Mouse (Mus musculus) liver, embryonic 16.5 days (tissue): ENCODE measurements around the gene Obox1. TPM values are rescaled to one million over a fixed set of nuclear protein-coding genes. Genes with fewer than 3 reads are reported as not detected.
"Not testable (repeated sequence)": the region's sequence is repeated elsewhere in the genome, so short reads cannot be mapped to it uniquely, and the experiment has no call there.

Source experiments
- ATAC-seq: fragments of 200-750 bp; cut with Nextera tagmentation; 2 replicates; pipeline ENCODE4 v1.8.0; 2017; ENCODE audit warnings: low read depth, mild to moderate bottlenecking, moderate number of reproducible peaks, moderate library complexity
- H3K27ac ChIP-seq: fragments of 300-500 bp; sonication (generic); 2 replicates; pipeline ENCODE4 v1.5.1; 2014; ENCODE audit warnings: mild to moderate bottlenecking, low read length
- H3K27me3 ChIP-seq: fragments of 300-500 bp; sonication (generic); 2 replicates; pipeline ENCODE4 v1.6.1; 2014; ENCODE audit warnings: low read depth, low read length, mixed read lengths; ENCODE audit not compliant: control insufficient read depth, insufficient read depth
- H3K36me3 ChIP-seq: fragments of 300-500 bp; sonication (generic); 2 replicates; pipeline ENCODE4 v1.6.1; 2014; ENCODE audit warnings: mild to moderate bottlenecking; ENCODE audit not compliant: control insufficient read depth, insufficient read depth
- H3K4me1 ChIP-seq: fragments of 300-500 bp; sonication (generic); 2 replicates; pipeline ENCODE4 v1.6.1; 2014; ENCODE audit warnings: low read depth, low read length, mixed read lengths; ENCODE audit not compliant: control insufficient read depth
- H3K4me2 ChIP-seq: fragments of 300-500 bp; sonication (generic); 2 replicates; pipeline ENCODE4 v1.6.1; 2014; ENCODE audit warnings: low read depth, low read length, mixed read lengths
- H3K4me3 ChIP-seq: fragments of 300-500 bp; sonication (generic); 2 replicates; pipeline ENCODE4 v1.5.1; 2014; ENCODE audit warnings: low read depth, mild to moderate bottlenecking, low read length
- H3K9ac ChIP-seq: fragments of 300-500 bp; sonication (generic); 2 replicates; pipeline ENCODE4 v1.6.1; 2014; ENCODE audit warnings: low read depth, low read length
- H3K9me3 ChIP-seq: fragments of 300-500 bp; sonication (generic); replicated peaks from 2 replicates; pipeline ENCODE4 v1.6.1; 2016; ENCODE audit warnings: low read length; ENCODE audit not compliant: control insufficient read depth
- WGBS: fragments of 180-500 bp; shearing (Covaris S2); extraction: QIAGEN DNeasy Blood & Tissue Kit; methylation state at CpG from one replicate; pipeline ENCODE4 v1.1.7; 2014; ENCODE audit not compliant: insufficient replicate concordance; 5-methylcytosine and 5-hydroxymethylcytosine counted together
- polyA plus RNA-seq: library from polyadenylated mRNA; unstranded; fragments of >200 nt; fragmentation: Nextera tagmentation; extraction: Ambion mirVana; gene quantifications from 2 replicates; pipeline ENCODE4 v1.2.1, GENCODE M21; 2015

Obox1 gene
- polyA plus RNA-seq: not detected in 2 replicates

DNA sequence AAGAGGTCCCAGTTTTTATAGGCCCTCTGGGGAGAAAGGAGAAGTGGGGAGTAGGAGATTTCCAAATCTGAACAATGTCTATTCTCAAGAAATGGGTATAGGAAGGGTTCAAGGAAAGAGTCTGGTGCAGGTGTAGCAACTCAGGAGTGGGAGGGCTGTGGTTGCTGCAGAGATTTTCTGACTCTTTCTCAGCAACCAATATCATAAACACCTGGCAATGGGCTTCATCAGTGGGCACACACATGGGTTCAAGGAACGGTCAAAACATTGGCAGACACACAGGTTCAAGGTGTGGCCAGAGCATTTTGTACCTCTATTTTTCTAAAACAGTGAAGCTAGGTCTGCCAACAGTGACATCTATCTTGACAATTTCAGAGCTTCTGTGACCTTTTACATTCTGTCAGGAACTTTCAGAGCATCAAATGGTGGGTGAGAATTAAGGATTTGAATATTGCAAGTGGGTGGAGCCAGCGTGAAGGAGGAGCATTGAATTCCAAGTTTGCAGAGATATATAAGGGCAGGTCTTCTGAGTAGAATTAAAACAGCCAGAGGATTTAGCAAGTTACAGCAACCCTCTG is at the start of gene Obox1, which contains the start of gene Obox2:
Gene Obox1 (plus strand): TSS at position 528 of the 578 bp plus-strand sequence.
Gene Obox2 (plus strand): TSS at position 301 of the 578 bp plus-strand sequence.
- H3K9ac ChIP-seq, H3K4me1 ChIP-seq, ATAC-seq, H3K36me3 ChIP-seq, H3K27ac ChIP-seq, H3K27me3 ChIP-seq, H3K4me2 ChIP-seq, H3K4me3 ChIP-seq, H3K9me3 ChIP-seq: not testable (repeated sequence)
- no CpG with 5 or more reads among the region's 2 CpGs for WGBS

GRCm38 (mm10) chr7:15399147-15399874 is 10.6 kb downstream of the Obox1 start:
- not testable (repeated sequence) for H3K4me1 ChIP-seq, H3K9ac ChIP-seq, H3K9me3 ChIP-seq, H3K27me3 ChIP-seq, H3K36me3 ChIP-seq, H3K27ac ChIP-seq, H3K4me3 ChIP-seq, ATAC-seq, H3K4me2 ChIP-seq
- WGBS: 35% methylated on average over 3 of the region's 3 CpGs

- not testable (repeated sequence) for H3K4me1 ChIP-seq, H3K4me3 ChIP-seq, ATAC-seq, H3K27me3 ChIP-seq, H3K36me3 ChIP-seq, H3K27ac ChIP-seq, H3K4me2 ChIP-seq, H3K9ac ChIP-seq, H3K9me3 ChIP-seq
- 64% methylated on average over 10 of the region's 10 CpGs for WGBS
Measured at GRCm38 (mm10) chr7:15406816-15407215, 18.1 kb downstream of the Obox1 start.

GRCm38 (mm10) chr7:15418046-15418445 is 29.3 kb downstream of the Obox1 start:
- H3K4me3 ChIP-seq, H3K9ac ChIP-seq, H3K27me3 ChIP-seq, H3K27ac ChIP-seq, ATAC-seq, H3K36me3 ChIP-seq, H3K9me3 ChIP-seq, H3K4me2 ChIP-seq, H3K4me1 ChIP-seq: not testable (repeated sequence)
- 55% methylated on average over 8 of the region's 9 CpGs for WGBS

DNA sequence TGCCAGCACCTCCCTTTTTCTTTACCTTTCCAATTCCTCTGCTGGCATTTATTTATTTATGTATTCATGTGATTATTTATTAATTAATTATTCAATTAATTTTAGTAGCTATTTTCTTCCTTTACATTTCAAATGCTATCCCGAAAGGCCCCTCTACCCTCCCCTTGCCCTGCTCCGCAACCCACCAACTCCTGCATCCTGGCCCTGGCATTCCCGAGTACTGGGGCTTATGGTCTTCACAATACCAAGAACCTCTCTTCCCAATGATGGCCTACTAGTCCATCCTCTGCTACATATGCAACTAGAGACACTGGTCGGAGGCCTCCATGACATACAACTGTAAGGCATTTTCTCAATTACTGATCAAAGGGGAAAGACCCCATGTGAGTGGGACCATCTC is 36.8 kb downstream of the Obox1 start:
- ATAC-seq, H3K4me1 ChIP-seq, H3K27me3 ChIP-seq, H3K27ac ChIP-seq, H3K4me2 ChIP-seq, H3K4me3 ChIP-seq, H3K9ac ChIP-seq, H3K9me3 ChIP-seq, H3K36me3 ChIP-seq: not testable (repeated sequence)
- 60% methylated on average over 3 of the region's 4 CpGs for WGBS

- ATAC-seq, H3K36me3 ChIP-seq, H3K9ac ChIP-seq, H3K4me1 ChIP-seq, H3K27ac ChIP-seq, H3K4me2 ChIP-seq, H3K27me3 ChIP-seq, H3K4me3 ChIP-seq, H3K9me3 ChIP-seq: not testable (repeated sequence)
- 44% methylated on average over 5 of the region's 5 CpGs for WGBS
Measured at GRCm38 (mm10) chr7:15509411-15509810, 120.7 kb downstream of the Obox1 start.

Other genes with a start within 250 kb of the Obox1 start
- not detected in 2 replicates for gene Obox2, start 227 bp upstream of the Obox1 start, polyA plus RNA-seq